Mouse (Mus musculus): Measurements from ENCODE around the gene Rab31.

GRCm38 (mm10) chr17:65697791-65698463 is 74.6 kb downstream of the Rab31 start:
- TF ChIP-seq CTCF (IDR thresholded peaks at IDR 0.05; ENCODE audit: borderline replicate concordance, control insufficient read depth, extremely low read depth, insufficient read depth, low read length, poor library complexity): no peak
- no peak for TF ChIP-seq POLR2A (IDR thresholded peaks at IDR 0.05; ENCODE audit: control insufficient read depth, extremely low read depth, insufficient read depth, low read length, poor library complexity)

All from thymus, adult 2 months (tissue).